Mouse (Mus musculus) lung, postnatal 0 days (tissue): ENCODE data around the gene Foxk2. TPM values are rescaled to one million over a fixed set of nuclear protein-coding genes. Genes with fewer than 3 reads are reported as not detected.

Source experiments
- ATAC-seq: fragments of 200-750 bp; cut with Nextera tagmentation; 2 replicates; pipeline ENCODE4 v1.8.0; 2017; ENCODE audit warnings: moderate library complexity
- DNase-seq: peaks from one replicate; pipeline ENCODE4 v3.0.0-alpha.2; 2016; ENCODE audit warnings: low spot score
- H3K27ac ChIP-seq: fragments of 300-500 bp; sonication (generic); 2 replicates; pipeline ENCODE4 v1.5.1; 2014; ENCODE audit warnings: antibody characterized with exemption, mild to moderate bottlenecking, low read length, mixed read lengths
- H3K27me3 ChIP-seq: fragments of 300-500 bp; sonication (generic); replicated peaks from 2 replicates; pipeline ENCODE4 v1.6.1; 2014; ENCODE audit warnings: low read length, mixed read lengths; ENCODE audit not compliant: insufficient read depth
- H3K36me3 ChIP-seq: fragments of 300-500 bp; sonication (generic); 2 replicates; pipeline ENCODE4 v1.6.1; 2014; ENCODE audit warnings: low read length, mixed read lengths; ENCODE audit not compliant: insufficient read depth
- H3K4me1 ChIP-seq: fragments of 300-500 bp; sonication (generic); 2 replicates; pipeline ENCODE4 v1.6.1; 2014; ENCODE audit warnings: antibody characterized with exemption, low read depth, low read length, mixed read lengths; ENCODE audit not compliant: insufficient read depth
- H3K4me2 ChIP-seq: fragments of 300-500 bp; sonication (generic); replicated peaks from 2 replicates; pipeline ENCODE4 v1.6.1; 2014; ENCODE audit warnings: low read depth, mild to moderate bottlenecking, low read length, moderate library complexity, mixed read lengths
- H3K4me3 ChIP-seq: fragments of 300-500 bp; sonication (generic); 2 replicates; pipeline ENCODE4 v1.5.1; 2014; ENCODE audit warnings: low read depth, low read length
- H3K9ac ChIP-seq: fragments of 300-500 bp; sonication (generic); replicated peaks from 2 replicates; pipeline ENCODE4 v1.6.1; 2014; ENCODE audit warnings: low read depth, mild to moderate bottlenecking
- H3K9me3 ChIP-seq: fragments of 300-500 bp; sonication (generic); 2 replicates; pipeline ENCODE4 v1.6.1; 2016; ENCODE audit warnings: low read length, mixed read lengths
- CTCF ChIP-seq: IDR thresholded peaks from 2 replicates; pipeline ENCODE4 v1.5.1; 2016; ENCODE audit warnings: antibody characterized with exemption, mild to moderate bottlenecking
- EP300 ChIP-seq: IDR thresholded peaks from 2 replicates; pipeline ENCODE4 v1.6.1; 2016; ENCODE audit warnings: antibody characterized with exemption, mild to moderate bottlenecking, control low read depth
- WGBS: fragments of 180-500 bp; shearing (Covaris S2); extraction: QIAGEN DNeasy Blood & Tissue Kit; methylation state at CpG from one replicate; pipeline ENCODE4 v1.1.7; 2014; 5-methylcytosine and 5-hydroxymethylcytosine counted together
- polyA plus RNA-seq: library from polyadenylated mRNA; unstranded; fragments of >200 nt; fragmentation: Nextera tagmentation; extraction: Ambion mirVana; gene quantifications from 2 replicates; pipeline ENCODE4 v1.2.1, GENCODE M21; 2015

Gene Foxk2
- polyA plus RNA-seq, 1 experiment from 2014 or later = 4.0 TPM

- Histone ChIP-seq H3K9ac (no peak overlapping the region), H3K36me3 (peaks cover 4% of the 10 kb centered on the region; the same call in 1 of the 2 replicates), H3K4me2 (no peak overlapping the region), H3K27me3 (no peaks in the 10 kb centered on the region), H3K27ac (peak overlapping the region; percentile 99), H3K4me1 (peaks cover 5% of the 10 kb centered on the region; the same call in 1 of the 2 replicates), H3K9me3 (no peaks in the 10 kb centered on the region), H3K4me3 (no peak overlapping the region)
- DNase-seq = peak; percentile 60
- 28% methylated on average over 9 of the region's 9 CpGs for WGBS
- ATAC-seq = no peak
- TF ChIP-seq CTCF (peak; percentile 69), EP300 (no peak)
Measured at GRCm38 (mm10) chr11:121235475-121236238, 24.1 kb upstream of the Foxk2 start.

- 2% methylated on average over 50 of the region's 50 CpGs for WGBS
- Histone ChIP-seq H3K36me3 (peaks cover 4% of the 10 kb centered on the region; the same call in 1 of the 2 replicates), H3K9me3 (no peaks in the 10 kb centered on the region), H3K9ac (peak within 1 kb of the TSS; percentile 73), H3K4me3 (peak within 1 kb of the TSS; percentile 77), H3K27me3 (no peaks in the 10 kb centered on the region), H3K4me2 (peak within 1 kb of the TSS; percentile 80), H3K4me1 (peaks cover 5% of the 10 kb centered on the region; the same call in 1 of the 2 replicates), H3K27ac (peak within 1 kb of the TSS; percentile 99)
- DNase-seq = peak; percentile 100
- peak; percentile 99 for ATAC-seq
- TF ChIP-seq CTCF (peak; percentile 83), EP300 (no peak)
Measured at GRCm38 (mm10) chr11:121236564-121237344, 23.0 kb upstream of the Foxk2 start, which contains the start of gene Narf. Narf (plus strand) TSS chr11:121237253.

- no peak for TF ChIP-seq EP300
- peak; percentile 65 for TF ChIP-seq CTCF
- ATAC-seq = peak; percentile 16; the same call in 1 of the 2 replicates
- peak overlapping the region; percentile 80 for H3K4me2 ChIP-seq
- no peaks in the 10 kb centered on the region for H3K9me3 ChIP-seq
- H3K27me3 ChIP-seq = no peaks in the 10 kb centered on the region
- peak overlapping the region; percentile 73 for H3K9ac ChIP-seq
- H3K4me3 ChIP-seq = peak overlapping the region; percentile 77
- peaks cover 5% of the 10 kb centered on the region; the same call in 1 of the 2 replicates for H3K4me1 ChIP-seq
- peaks cover 4% of the 10 kb centered on the region; the same call in 1 of the 2 replicates for H3K36me3 ChIP-seq
- WGBS = 2% methylated on average over 28 of the region's 28 CpGs
- DNase-seq = peak; percentile 75
- peak overlapping the region; percentile 99 for H3K27ac ChIP-seq
Measured at GRCm38 (mm10) chr11:121237345-121238128, 22.3 kb upstream of the Foxk2 start.

GRCm38 (mm10) chr11:121239669-121240068, 20.1 kb upstream of the Foxk2 start:
- Histone ChIP-seq H3K36me3 (peaks cover 10% of the 10 kb centered on the region), H3K4me2 (no peak overlapping the region), H3K9me3 (no peaks in the 10 kb centered on the region), H3K27me3 (no peaks in the 10 kb centered on the region), H3K4me1 (peaks cover 5% of the 10 kb centered on the region; the same call in 1 of the 2 replicates), H3K9ac (no peak overlapping the region), H3K27ac (no peak overlapping the region), H3K4me3 (no peak overlapping the region)
- WGBS = 88% methylated on average over 2 of the region's 2 CpGs
- DNase-seq = no peak
- TF ChIP-seq EP300 (no peak), CTCF (no peak)
- ATAC-seq = no peak

- Histone ChIP-seq H3K4me1 (no peaks in the 10 kb centered on the region), H3K9me3 (no peaks in the 10 kb centered on the region), H3K9ac (no peak overlapping the region)
Measured at GRCm38 (mm10) chr11:121250196-121250595, 9.6 kb upstream of the Foxk2 start.

More at GRCm38 (mm10) chr11:121250196-121250595, 9.6 kb upstream of the Foxk2 start:
- 88% methylated on average over 8 of the region's 8 CpGs for WGBS
- Histone ChIP-seq H3K4me2 (no peak overlapping the region), H3K36me3 (peaks cover 72% of the 10 kb centered on the region), H3K27me3 (no peaks in the 10 kb centered on the region), H3K27ac (no peak overlapping the region), H3K4me3 (no peak overlapping the region)
- TF ChIP-seq CTCF (no peak), EP300 (no peak)
- DNase-seq (no peak), ATAC-seq (no peak)
